Comparison of ENCODE assay signal across 29 mouse cellular contexts in the genomic region with DNA sequence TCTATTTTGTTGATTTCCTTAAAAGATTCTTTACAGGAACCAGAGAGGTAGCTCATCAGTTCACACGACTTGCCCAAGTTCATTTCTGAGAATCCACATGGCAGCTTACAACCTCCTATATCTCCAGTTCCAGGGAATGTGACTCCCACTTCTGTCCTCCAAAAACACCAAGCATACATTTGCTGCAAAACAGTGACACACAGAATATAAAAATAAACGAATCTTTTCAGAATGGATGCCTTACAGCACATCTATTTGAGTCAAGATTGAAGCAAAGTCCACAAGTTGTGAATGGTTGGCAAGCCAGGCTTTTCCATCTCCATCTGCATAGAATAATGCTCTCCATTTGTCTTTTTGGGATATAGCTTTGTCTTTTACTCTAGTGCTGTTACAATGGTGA.
"Had no signal": no experiment of that assay in that cellular context is flagged by ENCODE, and none has a peak within 500 bp of the region (broad histone marks: within the 10 kb centered on the region; RNA-seq: fewer than 3 reads in every experiment).

No protein-coding gene starts in this region.

- H3K27me3 ChIP-seq: embryonic facial prominence, embryonic 12.5 days; embryonic facial prominence, embryonic 13.5 days; embryonic facial prominence, embryonic 15.5 days; forebrain, embryonic 12.5 days; forebrain, embryonic 13.5 days; forebrain, embryonic 15.5 days had no signal

- H3K9me3 ChIP-seq: embryonic facial prominence, embryonic 10.5 days; embryonic facial prominence, embryonic 12.5 days; embryonic facial prominence, embryonic 13.5 days; embryonic facial prominence, embryonic 15.5 days; forebrain, embryonic 10.5 days; forebrain, embryonic 12.5 days; forebrain, embryonic 13.5 days; forebrain, embryonic 15.5 days had no signal

- H3K9ac ChIP-seq: embryonic facial prominence, embryonic 12.5 days; embryonic facial prominence, embryonic 13.5 days; embryonic facial prominence, embryonic 15.5 days; forebrain, embryonic 12.5 days; forebrain, embryonic 13.5 days; forebrain, embryonic 15.5 days; forebrain, postnatal 0 days had no signal

- ATAC-seq: forebrain, embryonic 13.5 days; forebrain, embryonic 14.5 days; forebrain, embryonic 15.5 days; forebrain, embryonic 16.5 days; forebrain, postnatal 0 days had no signal

- H3K4me1 ChIP-seq: embryonic facial prominence, embryonic 12.5 days; embryonic facial prominence, embryonic 13.5 days; embryonic facial prominence, embryonic 15.5 days; forebrain, embryonic 10.5 days; forebrain, embryonic 12.5 days; forebrain, embryonic 13.5 days; forebrain, embryonic 15.5 days had no signal

- H3K4me3 ChIP-seq: embryonic facial prominence, embryonic 10.5 days; embryonic facial prominence, embryonic 12.5 days; embryonic facial prominence, embryonic 13.5 days; embryonic facial prominence, embryonic 15.5 days; erythroblast, embryonic 14.5 days; forebrain, embryonic 10.5 days; forebrain, embryonic 12.5 days; forebrain, embryonic 13.5 days; forebrain, embryonic 15.5 days; gastrocnemius, adult 2 months; heart, adult 2 months had no signal

- H3K36me3 ChIP-seq: embryonic facial prominence, embryonic 10.5 days; embryonic facial prominence, embryonic 12.5 days; embryonic facial prominence, embryonic 13.5 days; embryonic facial prominence, embryonic 15.5 days; forebrain, embryonic 10.5 days; forebrain, embryonic 12.5 days; forebrain, embryonic 15.5 days had no signal

- DNase-seq: cerebellum, adult 2 months; cerebellum, adult 8-10 months; cerebellum, adult 9-10 months; cerebellum, adult 9-11 months; cerebellum, postnatal 10 days; cerebellum, postnatal 14 days; cerebellum, postnatal 25 days; cerebellum, postnatal 36 days; embryo, embryonic 11 days; forebrain, postnatal 0 days; gastrocnemius, adult 2 months; gastrocnemius, postnatal 10 days; gastrocnemius, postnatal 14 days; gastrocnemius, postnatal 25 days; gastrocnemius, postnatal 36 days; heart, adult 11 months; heart, adult 18-20 months; heart, adult 2 months had no signal

- H3K4me2 ChIP-seq: embryonic facial prominence, embryonic 12.5 days; embryonic facial prominence, embryonic 13.5 days; embryonic facial prominence, embryonic 15.5 days; forebrain, embryonic 12.5 days; forebrain, embryonic 13.5 days; forebrain, embryonic 15.5 days had no signal

- H3K27ac ChIP-seq: embryonic facial prominence, embryonic 10.5 days; embryonic facial prominence, embryonic 12.5 days; embryonic facial prominence, embryonic 13.5 days; embryonic facial prominence, embryonic 15.5 days; forebrain, embryonic 10.5 days; forebrain, embryonic 12.5 days; forebrain, embryonic 13.5 days; forebrain, embryonic 15.5 days; gastrocnemius, adult 2 months; heart, adult 2 months had no signal
